Comparison of ENCODE assay signal across 29 mouse cellular contexts in genomic region chr2:152500204-152500862, GRCm38 (mm10). TPM values are rescaled to one million over a fixed set of nuclear protein-coding genes. Genes with fewer than 3 reads are reported as not detected.
A peak's percentile ranks its signal among the peaks of the same experiment; 100 is the strongest.
DNase-seq lines count a peak whose midpoint lies in the region; ATAC-seq lines count a peak whose summit lies in the region.
"Had no signal": no experiment of that assay in that cellular context is flagged by ENCODE, and none has a peak within 500 bp of the region (broad histone marks: within the 10 kb centered on the region; RNA-seq: fewer than 3 reads in every experiment).

No protein-coding gene starts in this region.

- no peak overlapping the region for H3K27ac ChIP-seq in forebrain, embryonic 14.5 days (ENCODE audit: low read depth, low read length)
- H3K27ac ChIP-seq in forebrain, embryonic 10.5 days = no peak overlapping the region
- no peak overlapping the region for H3K27ac ChIP-seq in heart, embryonic 10.5 days
- no peak overlapping the region for H3K27ac ChIP-seq in intestine, embryonic 16.5 days (ENCODE audit: low read length)
- H3K27ac ChIP-seq: embryonic facial prominence, embryonic 13.5 days; hindbrain, embryonic 13.5 days; hindbrain, postnatal 0 days; intestine, embryonic 15.5 days had no signal

- no peak overlapping the region for H3K9ac ChIP-seq in forebrain, embryonic 14.5 days (ENCODE audit: low read length)
- H3K9ac ChIP-seq in intestine, embryonic 16.5 days (ENCODE audit: low read depth, low read length) = no peak overlapping the region
- H3K9ac ChIP-seq: embryonic facial prominence, embryonic 13.5 days; heart, embryonic 12.5 days; hindbrain, embryonic 13.5 days; intestine, embryonic 15.5 days had no signal

- H3K4me1 ChIP-seq in forebrain, embryonic 14.5 days (ENCODE audit: control insufficient read depth, insufficient read depth, low read length) = no peaks in the 10 kb centered on the region
- H3K4me1 ChIP-seq in forebrain, embryonic 10.5 days = no peaks in the 10 kb centered on the region
- no peaks in the 10 kb centered on the region for H3K4me1 ChIP-seq in heart, embryonic 10.5 days
- H3K4me1 ChIP-seq in intestine, embryonic 16.5 days (ENCODE audit: control insufficient read depth, insufficient read depth, low read length) = no peaks in the 10 kb centered on the region
- H3K4me1 ChIP-seq: embryonic facial prominence, embryonic 13.5 days; heart, embryonic 12.5 days; hindbrain, embryonic 13.5 days; intestine, embryonic 15.5 days had no signal

- 80% methylated on average over 7 of the region's 7 CpGs for WGBS in forebrain, embryonic 14.5 days
- 86% methylated on average over 7 of the region's 7 CpGs for WGBS in forebrain, embryonic 10.5 days
- 59% methylated on average over 7 of the region's 7 CpGs for WGBS in heart, embryonic 10.5 days
- WGBS in intestine, embryonic 16.5 days = 68% methylated on average over 7 of the region's 7 CpGs

- no peak overlapping the region for H3K4me2 ChIP-seq in forebrain, embryonic 14.5 days (ENCODE audit: low read length)
- no peak overlapping the region for H3K4me2 ChIP-seq in intestine, embryonic 16.5 days (ENCODE audit: low read depth, low read length)
- H3K4me2 ChIP-seq: embryonic facial prominence, embryonic 13.5 days; heart, embryonic 12.5 days; hindbrain, embryonic 13.5 days; intestine, embryonic 15.5 days had no signal

- no peaks in the 10 kb centered on the region for H3K36me3 ChIP-seq in forebrain, embryonic 14.5 days (ENCODE audit: control insufficient read depth, insufficient read depth, low read length)
- no peaks in the 10 kb centered on the region for H3K36me3 ChIP-seq in forebrain, embryonic 10.5 days (replicated peaks)
- no peaks in the 10 kb centered on the region for H3K36me3 ChIP-seq in heart, embryonic 10.5 days
- H3K36me3 ChIP-seq in intestine, embryonic 16.5 days (ENCODE audit: control insufficient read depth, insufficient read depth, low read length) = no peaks in the 10 kb centered on the region
- H3K36me3 ChIP-seq: embryonic facial prominence, embryonic 13.5 days; heart, embryonic 12.5 days; hindbrain, embryonic 13.5 days; intestine, embryonic 15.5 days had no signal

- DNase-seq in forebrain, embryonic 14.5 days (ENCODE audit: low spot score) = peak; percentile 5
- DNase-seq in forebrain, embryonic 10.5 days (ENCODE audit: extremely low spot score, low spot score) = no peak
- peak; percentile 20 for DNase-seq in testis, postnatal 14 days (ENCODE audit: low spot score)
- DNase-seq in testis, postnatal 10 days (ENCODE audit: low spot score) = no peak
- no peak for DNase-seq in heart, embryonic 10.5 days (ENCODE audit: low spot score)
- no peak for DNase-seq in kidney, postnatal 10 days
- DNase-seq: adrenal gland, adult 8-10 months; adrenal gland, postnatal 36 days; cerebellum, adult 11-12 months; cerebellum, adult 9-10 months; cerebellum, postnatal 25 days; gastrocnemius, postnatal 10 days; heart, adult 18-20 months had no signal

- no peaks in the 10 kb centered on the region for H3K9me3 ChIP-seq in forebrain, embryonic 14.5 days (replicated peaks; ENCODE audit: control insufficient read depth, low read length)
- H3K9me3 ChIP-seq in forebrain, embryonic 10.5 days = no peaks in the 10 kb centered on the region
- H3K9me3 ChIP-seq in heart, embryonic 10.5 days = no peaks in the 10 kb centered on the region
- H3K9me3 ChIP-seq in intestine, embryonic 16.5 days (ENCODE audit: control insufficient read depth, low read length) = no peaks in the 10 kb centered on the region
- H3K9me3 ChIP-seq: embryonic facial prominence, embryonic 13.5 days; heart, embryonic 12.5 days; hindbrain, embryonic 13.5 days; intestine, embryonic 15.5 days had no signal

- ATAC-seq in forebrain, embryonic 14.5 days = no peak
- peak; percentile 75 for ATAC-seq in erythroblast, adult 5-6 weeks (replicated peaks; ENCODE audit: low FRiP score, poor library complexity, severe bottlenecking)
- no peak for ATAC-seq in intestine, embryonic 16.5 days
- ATAC-seq: forebrain, embryonic 16.5 days; hindbrain, postnatal 0 days; intestine, embryonic 15.5 days had no signal

- H3K27me3 ChIP-seq in forebrain, embryonic 14.5 days (replicated peaks; ENCODE audit: control insufficient read depth, insufficient read depth, low read length) = no peaks in the 10 kb centered on the region
- no peaks in the 10 kb centered on the region for H3K27me3 ChIP-seq in forebrain, embryonic 10.5 days (ENCODE audit: poor library complexity, severe bottlenecking)
- no peaks in the 10 kb centered on the region for H3K27me3 ChIP-seq in heart, embryonic 10.5 days (ENCODE audit: insufficient read depth, poor library complexity, severe bottlenecking)
- H3K27me3 ChIP-seq in intestine, embryonic 16.5 days (replicated peaks; ENCODE audit: control insufficient read depth, insufficient read depth, low read length) = no peaks in the 10 kb centered on the region
- H3K27me3 ChIP-seq: embryonic facial prominence, embryonic 13.5 days; heart, embryonic 12.5 days; hindbrain, embryonic 13.5 days; intestine, embryonic 15.5 days had no signal

- no peak overlapping the region for H3K4me3 ChIP-seq in forebrain, embryonic 14.5 days (ENCODE audit: low read depth, low read length)
- no peak overlapping the region for H3K4me3 ChIP-seq in forebrain, embryonic 10.5 days
- no peak overlapping the region for H3K4me3 ChIP-seq in heart, embryonic 10.5 days
- no peak overlapping the region for H3K4me3 ChIP-seq in intestine, embryonic 16.5 days (ENCODE audit: low read length)
- H3K4me3 ChIP-seq: embryonic facial prominence, embryonic 13.5 days; erythroblast, embryonic 14.5 days; heart, embryonic 12.5 days; hindbrain, embryonic 13.5 days; intestine, embryonic 15.5 days had no signal

RNA-seq across cellular contexts. Expression of gene Defb22, which starts 10.4 kb away (rescaled TPM):
- polyA plus RNA-seq in forebrain, embryonic 14.5 days (2014; fragmentation: Nextera tagmentation; extraction: Ambion mirVana) = not detected in 2 replicates
- not detected in 2 replicates for polyA plus RNA-seq in forebrain, embryonic 10.5 days (2016; fragmentation: Nextera tagmentation; extraction: Ambion mirVana)
- not detected in 2 replicates for total RNA-seq in erythroblast, adult 5-6 weeks (2015; ENCODE audit: low replicate concordance)
- not detected in 2 replicates for total RNA-seq in erythroblast, adult 5-6 weeks (2017; ENCODE audit: low replicate concordance)
- not detected in 2 replicates for polyA plus RNA-seq in heart, embryonic 10.5 days (2016; fragmentation: Nextera tagmentation; extraction: Ambion mirVana)
- polyA plus RNA-seq in intestine, embryonic 16.5 days (2015; fragmentation: Nextera tagmentation; extraction: Ambion mirVana) = not detected in 2 replicates
- total RNA-seq: adrenal gland, adult 8-10 months; adrenal gland, postnatal 36 days; gastrocnemius, postnatal 10 days; gastrocnemius, postnatal 4 days; heart, adult 18-20 months; hematopoietic stem cell, adult 5-6 weeks; hindbrain, postnatal 0 days had no signal
- polyA plus RNA-seq: C2C12; cortical plate, adult 2 months; embryonic facial prominence, embryonic 13.5 days; erythroblast, embryonic 14.5 days; forebrain, embryonic 11.5 days; forebrain, embryonic 16.5 days; frontal cortex, adult 2 months; heart, embryonic 12.5 days; heart, embryonic 16.5 days; hindbrain, embryonic 13.5 days; hindbrain, postnatal 0 days; intestine, embryonic 15.5 days had no signal

RNA-seq across cellular contexts. Expression of gene Defb26, which starts 11.2 kb away (rescaled TPM):
- not detected in 2 replicates for polyA plus RNA-seq in forebrain, embryonic 14.5 days (2014; fragmentation: Nextera tagmentation; extraction: Ambion mirVana)
- not detected in 2 replicates for polyA plus RNA-seq in forebrain, embryonic 10.5 days (2016; fragmentation: Nextera tagmentation; extraction: Ambion mirVana)
- total RNA-seq in erythroblast, adult 5-6 weeks (2015; ENCODE audit: low replicate concordance) = not detected in 2 replicates
- total RNA-seq in erythroblast, adult 5-6 weeks (2017; ENCODE audit: low replicate concordance) = not detected in 2 replicates
- not detected in 2 replicates for polyA plus RNA-seq in heart, embryonic 10.5 days (2016; fragmentation: Nextera tagmentation; extraction: Ambion mirVana)
- polyA plus RNA-seq in intestine, embryonic 16.5 days (2015; fragmentation: Nextera tagmentation; extraction: Ambion mirVana) = not detected in 2 replicates
- total RNA-seq: adrenal gland, adult 8-10 months; adrenal gland, postnatal 36 days; gastrocnemius, postnatal 10 days; gastrocnemius, postnatal 4 days; heart, adult 18-20 months; hematopoietic stem cell, adult 5-6 weeks; hindbrain, postnatal 0 days had no signal
- polyA plus RNA-seq: C2C12; cortical plate, adult 2 months; embryonic facial prominence, embryonic 13.5 days; erythroblast, embryonic 14.5 days; forebrain, embryonic 11.5 days; forebrain, embryonic 16.5 days; frontal cortex, adult 2 months; heart, embryonic 12.5 days; heart, embryonic 16.5 days; hindbrain, embryonic 13.5 days; hindbrain, postnatal 0 days; intestine, embryonic 15.5 days had no signal

RNA-seq across cellular contexts. Expression of gene Defb28, which starts 17.7 kb away (rescaled TPM):
- not detected in 2 replicates for polyA plus RNA-seq in forebrain, embryonic 14.5 days (2014; fragmentation: Nextera tagmentation; extraction: Ambion mirVana)
- polyA plus RNA-seq in forebrain, embryonic 10.5 days (2016; fragmentation: Nextera tagmentation; extraction: Ambion mirVana) = not detected in 2 replicates
- not detected in 2 replicates for total RNA-seq in erythroblast, adult 5-6 weeks (2015; ENCODE audit: low replicate concordance)
- total RNA-seq in erythroblast, adult 5-6 weeks (2017; ENCODE audit: low replicate concordance) = not detected in 2 replicates
- polyA plus RNA-seq in heart, embryonic 10.5 days (2016; fragmentation: Nextera tagmentation; extraction: Ambion mirVana) = not detected in 2 replicates
- polyA plus RNA-seq in intestine, embryonic 16.5 days (2015; fragmentation: Nextera tagmentation; extraction: Ambion mirVana) = not detected in 2 replicates
- total RNA-seq: adrenal gland, adult 8-10 months; adrenal gland, postnatal 36 days; gastrocnemius, postnatal 10 days; gastrocnemius, postnatal 4 days; heart, adult 18-20 months; hematopoietic stem cell, adult 5-6 weeks; hindbrain, postnatal 0 days had no signal
- polyA plus RNA-seq: cortical plate, adult 2 months; embryonic facial prominence, embryonic 13.5 days; erythroblast, embryonic 14.5 days; forebrain, embryonic 11.5 days; forebrain, embryonic 16.5 days; frontal cortex, adult 2 months; heart, embryonic 12.5 days; heart, embryonic 16.5 days; hindbrain, embryonic 13.5 days; hindbrain, postnatal 0 days; intestine, embryonic 15.5 days had no signal

RNA-seq across cellular contexts. Expression of gene Defb20, which starts 23.5 kb away (rescaled TPM):
- polyA plus RNA-seq in forebrain, embryonic 14.5 days (2014; fragmentation: Nextera tagmentation; extraction: Ambion mirVana) = not detected in 2 replicates
- not detected in 2 replicates for polyA plus RNA-seq in forebrain, embryonic 10.5 days (2016; fragmentation: Nextera tagmentation; extraction: Ambion mirVana)
- not detected in 2 replicates for total RNA-seq in erythroblast, adult 5-6 weeks (2015; ENCODE audit: low replicate concordance)
- not detected in 2 replicates for total RNA-seq in erythroblast, adult 5-6 weeks (2017; ENCODE audit: low replicate concordance)
- not detected in 2 replicates for polyA plus RNA-seq in heart, embryonic 10.5 days (2016; fragmentation: Nextera tagmentation; extraction: Ambion mirVana)
- not detected in 2 replicates for polyA plus RNA-seq in intestine, embryonic 16.5 days (2015; fragmentation: Nextera tagmentation; extraction: Ambion mirVana)
- total RNA-seq: adrenal gland, adult 8-10 months; adrenal gland, postnatal 36 days; gastrocnemius, postnatal 10 days; gastrocnemius, postnatal 4 days; heart, adult 18-20 months; hematopoietic stem cell, adult 5-6 weeks; hindbrain, postnatal 0 days had no signal
- polyA plus RNA-seq: C2C12; embryonic facial prominence, embryonic 13.5 days; erythroblast, embryonic 14.5 days; forebrain, embryonic 11.5 days; forebrain, embryonic 16.5 days; heart, embryonic 12.5 days; heart, embryonic 16.5 days; hindbrain, embryonic 13.5 days; hindbrain, postnatal 0 days; intestine, embryonic 15.5 days had no signal

RNA-seq across cellular contexts. Expression of gene Defb23, which starts 35.9 kb away (rescaled TPM):
- polyA plus RNA-seq in forebrain, embryonic 14.5 days (2014; fragmentation: Nextera tagmentation; extraction: Ambion mirVana) = not detected in 2 replicates
- polyA plus RNA-seq in forebrain, embryonic 10.5 days (2016; fragmentation: Nextera tagmentation; extraction: Ambion mirVana) = not detected in 2 replicates
- not detected in 2 replicates for total RNA-seq in erythroblast, adult 5-6 weeks (2015; ENCODE audit: low replicate concordance)
- total RNA-seq in erythroblast, adult 5-6 weeks (2017; ENCODE audit: low replicate concordance) = not detected in 2 replicates
- polyA plus RNA-seq in heart, embryonic 10.5 days (2016; fragmentation: Nextera tagmentation; extraction: Ambion mirVana) = not detected in 2 replicates
- polyA plus RNA-seq in intestine, embryonic 16.5 days (2015; fragmentation: Nextera tagmentation; extraction: Ambion mirVana) = not detected in 2 replicates
- total RNA-seq: adrenal gland, adult 8-10 months; adrenal gland, postnatal 36 days; gastrocnemius, postnatal 10 days; gastrocnemius, postnatal 4 days; heart, adult 18-20 months; hematopoietic stem cell, adult 5-6 weeks; hindbrain, postnatal 0 days had no signal
- polyA plus RNA-seq: C2C12; cortical plate, adult 2 months; embryonic facial prominence, embryonic 13.5 days; erythroblast, embryonic 14.5 days; forebrain, embryonic 11.5 days; forebrain, embryonic 16.5 days; frontal cortex, adult 2 months; heart, embryonic 12.5 days; heart, embryonic 16.5 days; hindbrain, embryonic 13.5 days; hindbrain, postnatal 0 days; intestine, embryonic 15.5 days had no signal

Comparison
In these comparisons a context has a peak if more than half of its experiments do, and no peak if none do; other contexts are left out.
1. DNase-seq: peak in forebrain, embryonic 14.5 days (single experiment) and testis, postnatal 14 days (single experiment); none in forebrain, embryonic 10.5 days (single experiment), testis, postnatal 10 days (single experiment), heart, embryonic 10.5 days (single experiment) and kidney, postnatal 10 days (single experiment).